Mouse (Mus musculus): ENCODE data around the gene Terf2. TPM values are rescaled to one million over a fixed set of nuclear protein-coding genes. Genes with fewer than 3 reads are reported as not detected.
A peak's percentile ranks its signal among the peaks of the same experiment; 100 is the strongest.
"Not testable (repeated sequence)": the region's sequence is repeated elsewhere in the genome, so short reads cannot be mapped to it uniquely, and the experiment has no call there.

The Terf2 gene
- total RNA-seq, 4 experiments from 2014 or later = 13.1 to 17.6 (median 14.7) TPM

DNA sequence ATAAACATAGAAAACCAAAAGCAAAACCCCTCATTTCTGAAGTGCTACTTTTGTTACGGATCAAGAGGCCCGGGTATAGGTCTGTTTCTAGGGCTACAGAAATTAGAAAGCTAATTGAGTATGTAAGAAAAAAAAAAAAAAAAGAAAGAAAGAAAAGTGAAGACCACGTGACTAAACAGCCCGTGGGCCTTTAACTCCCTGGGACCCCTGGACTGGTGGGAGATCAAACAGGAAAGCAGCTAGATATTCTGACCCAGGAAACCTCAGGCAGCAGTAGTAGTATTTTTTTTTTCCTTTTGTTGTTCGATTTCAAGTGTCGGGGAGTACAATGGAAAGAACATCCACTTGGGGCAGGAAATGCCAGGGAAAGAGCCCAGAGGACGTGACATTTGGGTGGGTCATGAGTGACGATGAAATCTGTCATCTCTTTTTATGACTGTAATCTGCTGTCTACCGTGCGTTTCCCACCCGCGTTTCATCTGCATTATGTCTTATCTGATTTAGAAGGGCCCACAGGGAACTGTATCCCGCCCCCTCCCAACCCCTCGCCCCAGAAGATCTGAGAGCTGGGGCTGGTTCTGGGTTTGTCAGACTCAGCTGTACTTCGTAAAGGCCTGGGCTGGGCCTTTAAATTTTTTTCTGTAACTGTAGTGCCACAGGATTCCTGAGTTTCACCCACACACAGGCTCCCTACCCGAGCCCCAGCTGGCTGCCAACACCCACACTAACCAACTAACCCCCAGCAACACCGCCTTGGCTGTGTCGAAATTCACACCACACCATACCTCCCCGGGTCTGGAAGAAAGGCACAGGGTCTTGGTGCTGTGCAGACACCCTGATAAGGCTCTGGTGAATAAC lies 18.0 kb upstream of the Terf2 start:
- no peak for DNase-seq (ENCODE audit: low spot score in 2 of 2)

DNA sequence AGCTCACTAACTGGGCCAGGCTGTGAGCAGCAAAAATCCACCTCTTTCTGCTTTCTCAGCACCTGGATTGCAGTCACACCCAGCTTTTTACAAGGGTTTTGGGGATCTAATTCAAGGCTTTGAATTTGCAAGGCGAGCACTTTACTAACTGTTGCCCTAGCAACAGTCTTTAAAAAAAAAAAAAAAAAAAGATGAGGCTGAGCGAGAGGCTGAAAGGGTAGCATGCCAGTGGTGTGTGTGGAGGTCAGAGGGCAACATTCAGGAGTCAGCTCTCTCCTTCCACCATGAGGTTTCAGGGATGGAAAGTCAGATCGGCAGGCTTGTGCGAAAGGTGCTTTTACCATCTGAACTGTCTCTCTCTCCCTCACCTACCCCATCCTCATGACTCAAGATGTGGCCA lies 16.9 kb upstream of the Terf2 start:
- no peak for DNase-seq (ENCODE audit: low spot score in 2 of 2)

DNA sequence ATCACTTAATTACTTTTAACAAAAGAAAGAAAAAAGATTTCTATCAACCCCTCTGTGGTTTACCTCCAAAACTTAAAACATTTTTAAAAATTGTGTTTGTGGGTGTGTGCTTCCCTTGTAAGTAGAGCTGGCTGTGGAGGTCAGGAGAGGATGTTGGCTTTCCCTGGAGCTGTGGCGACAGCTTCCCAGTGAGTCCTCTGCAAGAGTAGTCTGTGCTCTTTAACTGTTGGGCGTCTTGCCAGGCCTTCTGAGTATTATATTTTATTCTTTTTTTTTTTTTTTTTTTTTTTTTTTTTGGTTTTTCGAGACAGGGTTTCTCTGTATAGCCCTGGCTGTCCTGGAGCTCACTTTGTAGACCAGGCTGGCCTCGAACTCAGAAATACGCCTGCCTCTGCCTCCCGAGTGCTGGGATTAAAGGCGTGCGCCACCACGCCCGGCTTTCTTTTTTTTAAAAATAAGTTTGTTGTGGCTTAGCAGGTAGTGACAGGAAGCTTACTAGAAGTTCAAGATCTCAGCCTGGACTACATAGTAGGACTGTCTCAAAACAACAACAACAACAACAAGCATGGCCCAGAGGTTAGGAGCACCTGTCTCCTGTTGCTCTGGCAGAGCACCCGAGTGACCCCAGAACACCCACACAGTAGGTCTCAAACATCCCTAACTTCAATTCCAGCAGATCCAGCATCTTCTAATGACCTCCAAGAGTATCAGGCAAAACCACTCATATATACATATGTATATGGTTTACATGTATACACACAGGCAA lies 15.2 kb upstream of the Terf2 start:
- no peak for DNase-seq (ENCODE audit: low spot score in 2 of 2)

DNA sequence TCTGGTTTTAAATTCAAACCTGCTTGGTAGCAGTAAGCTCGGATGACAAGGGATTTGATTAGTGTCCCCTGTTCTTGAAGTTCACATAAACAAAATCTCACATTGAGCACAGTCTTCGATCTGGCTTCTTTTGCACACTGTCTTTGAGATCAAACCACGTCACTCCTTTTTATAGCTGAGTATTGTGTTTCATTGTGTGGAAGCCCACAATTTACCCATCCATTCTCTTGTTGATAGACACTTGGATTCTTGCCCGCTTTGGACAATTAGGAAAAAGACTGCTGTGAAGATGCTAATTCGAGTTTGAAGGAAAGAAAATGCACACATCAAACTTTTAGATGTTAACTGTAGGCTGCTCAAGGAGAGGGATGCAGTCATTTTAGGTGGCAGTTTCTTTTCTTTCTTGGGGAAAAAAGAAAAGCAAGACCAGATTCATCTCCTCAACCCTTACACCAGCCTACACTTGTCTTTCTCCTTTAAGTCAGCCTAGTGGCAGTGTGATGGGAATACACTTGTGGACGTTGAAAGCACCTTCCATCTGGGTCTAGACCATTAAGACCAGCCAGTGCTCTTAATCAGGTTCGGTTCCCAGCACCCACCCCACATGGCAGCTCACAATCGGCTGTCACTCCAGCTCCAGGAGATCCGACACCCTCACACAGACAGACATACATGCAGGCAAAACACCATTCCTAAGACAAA lies 14.4 kb upstream of the Terf2 start:
- DNase-seq (ENCODE audit: low spot score in 2 of 2) = no peak

DNA sequence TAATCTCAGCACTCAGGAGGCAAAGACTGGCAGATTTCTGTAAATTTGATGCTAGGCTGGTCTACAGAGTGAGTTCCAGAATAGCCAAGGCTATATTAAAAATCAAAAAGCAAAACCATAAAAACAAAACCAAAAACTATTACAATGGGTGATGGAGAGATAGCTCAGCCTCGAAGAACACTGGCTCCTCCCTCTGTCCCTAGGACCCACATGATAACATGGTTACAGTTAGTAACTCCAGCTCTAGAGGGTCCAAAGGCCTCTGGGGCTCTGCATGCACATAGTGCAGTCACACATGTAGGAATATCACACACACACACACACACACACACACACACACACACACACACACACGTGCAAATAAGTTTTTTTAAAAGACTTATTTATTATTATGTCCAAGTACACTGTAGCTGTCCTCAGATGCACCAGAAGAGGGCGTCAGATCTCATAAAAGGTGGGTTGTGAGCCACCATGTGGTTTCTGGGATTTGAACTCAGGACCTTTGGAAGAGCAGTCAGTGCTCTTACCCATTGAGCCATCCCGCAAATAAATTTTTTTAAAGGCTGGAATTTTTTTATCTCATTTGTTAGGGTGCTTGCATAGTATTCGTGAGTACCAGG lies 13.6 kb upstream of the Terf2 start:
- no peak for DNase-seq (ENCODE audit: low spot score in 2 of 2)

DNA sequence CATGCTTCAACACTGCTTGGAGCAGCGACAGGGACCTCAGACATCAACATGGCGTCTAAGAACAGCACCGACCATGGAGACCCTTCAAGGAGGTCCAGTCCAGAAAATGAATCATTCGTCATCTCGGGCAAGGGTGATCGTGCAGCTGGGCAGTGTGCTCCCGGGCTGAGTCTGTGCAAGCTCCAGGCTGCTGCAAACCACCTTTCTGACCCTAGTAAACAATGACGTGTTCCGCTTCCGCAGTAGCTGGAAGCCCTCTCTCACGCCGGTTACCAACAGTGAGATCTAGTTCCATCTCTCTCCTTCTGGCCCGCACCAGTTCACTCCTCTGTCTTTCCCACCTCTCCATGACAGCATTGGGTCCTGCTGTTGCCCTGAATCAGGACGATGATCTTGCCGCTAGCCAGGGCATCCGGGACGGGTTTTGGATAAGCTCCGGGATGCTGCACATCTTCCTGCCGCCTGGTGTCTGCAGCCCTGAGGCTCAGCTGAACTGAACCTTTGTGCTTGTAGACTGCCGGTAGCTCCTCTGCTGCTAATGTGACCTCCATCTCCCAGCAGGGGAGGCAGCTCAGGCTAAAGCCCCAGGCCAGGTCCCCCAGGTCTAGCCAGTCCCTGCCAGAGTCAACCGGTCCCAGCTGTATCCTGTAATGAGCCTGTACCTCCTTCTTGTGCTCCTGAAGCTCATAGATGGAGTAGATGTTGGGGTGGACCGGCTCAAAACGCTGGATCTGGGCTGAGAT lies 12.8 kb upstream of the Terf2 start:
- DNase-seq (ENCODE audit: low spot score in 2 of 2) = no peak

DNA sequence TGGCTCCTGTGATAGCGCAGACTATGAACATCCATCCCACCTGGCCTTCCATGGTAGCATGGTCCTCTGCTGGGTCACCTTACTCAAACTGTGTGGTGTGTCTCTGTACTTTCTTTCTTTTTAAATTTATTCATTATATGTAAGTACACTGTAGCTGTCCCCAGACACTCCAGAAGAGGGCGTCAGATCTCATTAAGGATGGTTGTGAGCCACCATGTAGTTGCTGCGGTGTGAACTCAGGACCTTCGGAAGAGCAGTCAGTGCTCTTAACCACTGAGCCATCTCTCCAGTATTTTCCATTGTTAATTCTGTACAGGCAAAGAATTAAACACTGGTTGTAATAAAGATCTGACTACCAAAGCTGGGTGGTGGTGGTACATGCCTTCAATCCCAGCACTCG lies 11.7 kb upstream of the Terf2 start:
- not testable (repeated sequence) for DNase-seq (ENCODE audit: low spot score in 2 of 2)

DNA sequence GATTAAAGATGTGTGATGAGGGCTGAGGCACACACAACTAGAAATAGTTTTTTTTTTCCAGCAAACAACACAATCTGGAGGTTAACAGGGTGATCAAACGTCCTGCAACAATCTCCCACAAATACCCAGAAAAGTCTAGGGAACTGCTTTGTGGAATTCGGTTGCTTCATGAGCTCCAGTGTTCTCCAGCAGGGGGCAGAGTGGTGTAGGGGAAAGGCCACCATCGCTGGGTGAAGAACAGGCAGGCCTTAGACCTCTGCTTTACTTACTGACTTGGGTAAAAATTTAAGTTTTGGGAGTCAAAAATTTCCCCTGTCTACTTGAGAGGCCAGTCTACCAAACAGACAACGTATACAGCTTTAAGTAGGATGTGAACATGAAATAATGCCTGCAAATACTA lies 8.2 kb upstream of the Terf2 start:
- DNase-seq (ENCODE audit: low spot score in 2 of 2) = peak; percentile 51 to 62

DNA sequence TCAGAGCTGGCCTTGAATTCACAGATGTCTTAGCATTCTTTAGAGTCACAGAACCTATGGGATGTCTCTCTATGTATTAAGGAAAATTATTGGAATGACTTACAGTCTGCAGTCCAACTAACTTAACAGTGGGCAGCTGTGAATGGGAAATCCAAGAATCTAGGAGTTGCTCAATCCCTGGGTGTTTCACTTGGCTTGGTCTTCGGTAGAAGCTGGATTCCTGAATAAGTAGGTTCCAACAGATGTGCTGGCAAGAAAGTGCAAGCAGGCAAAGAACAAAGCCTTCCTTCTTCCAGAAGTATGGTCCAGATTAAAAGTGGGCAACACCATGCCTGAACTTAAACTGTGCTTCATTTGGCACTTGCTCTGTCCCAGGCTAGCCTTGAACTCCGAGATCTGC lies 4.3 kb upstream of the Terf2 start:
- DNase-seq (ENCODE audit: low spot score in 2 of 2) = no peak

DNA sequence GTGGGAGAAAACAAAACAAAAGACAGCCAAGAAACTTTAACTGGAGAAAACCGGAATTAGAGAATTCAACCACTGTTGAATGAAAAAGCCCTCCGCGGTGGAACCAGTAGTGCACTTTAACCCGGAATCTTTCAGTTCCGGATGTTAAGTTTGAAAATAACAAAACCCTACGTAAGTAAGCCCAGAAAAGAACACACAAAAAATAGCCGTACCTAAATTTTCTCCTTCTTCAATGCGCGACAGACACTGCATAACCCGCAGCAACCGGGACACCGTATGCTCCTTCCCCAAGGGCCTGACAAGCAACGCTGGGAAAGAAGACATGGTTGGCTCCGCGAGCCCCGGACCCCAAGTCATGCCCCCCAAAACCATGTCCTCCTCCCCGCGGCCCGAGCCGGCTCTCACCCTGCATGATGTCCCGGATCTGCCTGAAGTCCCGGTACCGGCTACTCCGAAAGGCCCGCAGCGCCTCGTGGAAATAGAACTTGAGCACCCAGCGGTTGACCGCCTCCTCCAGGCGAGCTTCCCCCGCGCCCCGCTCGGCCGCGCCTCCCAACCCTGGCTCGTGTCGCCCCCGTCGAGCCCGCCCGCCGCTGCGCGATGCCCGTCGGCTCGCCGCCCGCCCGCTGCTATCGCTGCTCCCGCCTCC lies 506 bp downstream of the Terf2 start:
- DNase-seq (ENCODE audit: low spot score in 2 of 2) = no peak

DNA sequence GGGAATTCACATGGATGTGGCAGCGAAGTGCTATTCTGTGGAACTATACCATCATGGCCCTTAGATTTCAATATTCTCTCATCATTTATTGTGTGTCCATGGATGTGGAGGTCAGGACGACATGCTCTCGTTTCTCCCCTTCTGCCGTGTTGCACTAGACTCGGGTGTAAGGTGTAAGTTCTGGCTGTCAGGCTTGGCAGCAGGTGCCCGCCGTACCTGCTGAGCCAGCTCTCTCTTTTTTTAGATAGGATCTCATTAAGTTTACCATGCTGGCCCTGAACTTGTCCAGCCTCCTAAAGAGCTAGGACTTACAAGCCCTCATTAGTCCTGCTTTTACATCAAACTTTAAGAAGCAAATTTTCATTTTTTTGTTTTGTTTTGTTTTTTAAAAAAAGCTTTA lies 5.8 kb downstream of the Terf2 start:
- DNase-seq (ENCODE audit: low spot score in 2 of 2) = peak; percentile 30 to 59

DNA sequence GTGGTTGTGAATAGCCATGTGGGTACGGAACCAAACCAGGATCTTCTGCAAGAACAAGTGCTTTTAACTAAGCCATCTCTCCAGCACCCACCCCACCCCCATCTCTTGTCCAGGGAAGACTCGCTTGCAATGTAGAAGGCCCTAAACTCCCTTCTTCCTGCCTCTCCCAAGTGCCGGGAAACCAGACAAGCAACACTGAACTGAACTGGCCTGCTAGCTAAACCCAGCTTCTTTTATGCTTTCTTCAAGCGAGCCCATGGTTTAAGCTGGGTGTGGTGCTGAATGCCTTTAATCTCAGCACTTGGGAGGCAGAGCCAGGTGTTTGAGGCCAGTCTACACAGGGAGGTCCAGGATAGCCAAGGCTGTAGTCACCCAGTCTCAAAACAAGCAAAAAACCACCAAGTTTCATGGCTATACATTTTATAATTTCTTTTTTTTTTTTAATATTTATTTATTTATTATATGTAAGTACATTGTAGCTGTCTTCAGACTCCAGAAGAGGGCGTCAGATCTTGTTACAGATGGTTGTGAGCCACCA lies 7.8 kb downstream of the Terf2 start:
- DNase-seq (ENCODE audit: low spot score in 2 of 2) = no peak

DNA sequence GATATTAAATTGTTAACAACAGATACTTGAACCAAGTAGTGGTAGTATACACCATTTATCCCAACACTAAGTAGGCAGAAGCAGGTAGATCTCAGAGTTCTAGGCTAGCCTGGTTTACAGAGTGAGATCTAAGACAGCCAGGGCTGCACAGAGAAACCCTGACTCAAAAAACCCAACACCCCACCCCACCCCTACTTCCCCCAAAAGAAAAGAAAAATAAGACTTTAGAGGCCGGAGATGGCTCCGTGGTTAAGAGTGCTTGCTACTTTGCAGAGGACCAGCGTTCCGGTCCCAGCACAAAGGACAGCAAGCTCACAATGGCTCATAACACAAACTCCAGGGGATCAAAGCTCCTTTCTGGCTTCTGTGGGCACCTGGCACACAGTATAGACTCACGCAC lies 10.3 kb downstream of the Terf2 start:
- no peak for DNase-seq (ENCODE audit: low spot score in 2 of 2)

DNA sequence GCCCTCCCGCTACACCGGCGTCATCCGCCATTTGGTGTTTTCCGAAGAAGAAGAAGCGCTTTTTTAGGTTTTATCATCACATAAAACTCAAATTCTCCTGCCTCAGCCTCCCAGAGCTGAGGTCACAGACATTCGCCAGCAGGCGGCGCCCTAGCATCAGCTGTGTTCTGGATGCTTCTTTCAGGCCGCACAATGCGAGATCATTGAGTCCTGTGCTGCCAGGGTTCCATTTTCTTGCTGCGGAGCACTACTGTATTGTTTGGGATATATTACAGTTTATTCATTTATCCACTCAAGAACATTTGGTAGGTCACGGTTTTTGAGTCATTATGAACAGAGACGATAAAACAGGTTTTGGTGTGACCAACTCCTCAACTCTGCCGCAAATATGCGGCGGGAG lies 11.0 kb downstream of the Terf2 start:
- DNase-seq (ENCODE audit: low spot score in 2 of 2) = no peak

DNA sequence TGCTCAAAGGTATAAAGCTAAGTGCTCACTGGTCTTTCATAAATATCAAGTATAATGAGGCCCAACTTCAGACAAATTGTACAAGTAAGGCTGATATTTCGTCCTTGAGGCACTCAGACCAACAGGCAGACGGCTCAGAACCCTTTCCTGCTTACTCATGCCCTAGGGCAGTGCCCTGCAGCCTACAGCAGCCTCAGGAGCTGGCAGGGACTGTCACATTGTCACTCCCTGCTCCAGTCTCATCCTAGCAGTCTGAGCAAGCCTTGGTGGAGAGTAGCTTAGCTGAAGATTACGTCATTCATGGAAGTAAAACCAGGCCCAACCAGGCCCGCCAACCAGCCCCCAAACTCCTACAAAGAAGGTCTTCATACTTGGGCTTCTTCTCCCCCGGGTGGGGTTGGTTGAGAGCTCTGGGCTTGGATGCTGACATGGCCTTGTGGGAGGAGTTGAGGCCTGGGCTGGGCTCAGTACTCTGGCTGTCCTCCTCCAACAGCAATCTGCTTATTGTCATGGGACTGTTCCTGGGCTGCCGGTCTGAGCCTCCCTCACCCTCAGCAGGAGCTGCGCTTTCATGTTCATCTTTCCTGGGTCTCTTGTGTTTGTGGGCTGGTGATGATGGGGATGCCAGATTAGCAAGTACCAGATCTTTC lies 20.0 kb downstream of the Terf2 start:
- DNase-seq (ENCODE audit: low spot score in 2 of 2) = no peak

DNA sequence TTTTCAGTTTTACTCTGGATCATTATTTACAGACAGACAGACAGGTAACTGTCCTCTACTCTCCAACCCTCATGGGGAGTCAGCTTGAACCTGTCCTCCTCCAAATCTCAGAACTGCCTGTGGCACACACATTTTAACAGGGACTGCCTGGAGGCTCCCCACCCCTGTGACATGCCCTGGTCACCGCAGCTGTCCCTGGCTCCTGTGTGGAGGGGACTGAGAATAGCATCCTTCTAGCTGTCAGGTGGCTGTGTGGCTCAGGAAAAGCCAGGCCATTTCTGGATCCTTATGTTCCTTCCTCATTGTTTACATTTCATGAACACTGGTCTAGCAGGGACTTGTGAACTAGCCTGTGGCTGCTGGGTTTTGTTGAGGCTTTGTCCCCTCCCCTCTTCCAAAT lies 22.2 kb downstream of the Terf2 start:
- DNase-seq (ENCODE audit: low spot score in 2 of 2) = no peak

DNA sequence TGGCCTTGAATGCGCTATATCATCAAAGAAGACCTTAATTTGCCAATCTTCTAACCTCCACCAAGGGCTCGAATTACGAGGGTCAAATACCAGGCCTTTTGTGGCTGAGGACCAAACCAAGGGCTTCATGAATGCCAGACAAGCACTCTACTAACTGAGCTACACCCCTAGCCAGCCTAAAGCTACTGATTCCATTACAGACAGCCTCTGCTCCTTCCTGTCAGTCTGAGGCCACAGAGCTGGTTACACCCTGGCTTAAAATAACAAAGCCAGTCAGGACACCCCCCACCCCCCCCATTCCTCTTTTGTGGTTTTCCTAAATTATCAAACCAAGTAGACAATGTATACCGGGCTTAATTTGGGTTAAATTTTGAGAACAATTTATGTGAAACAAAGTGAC lies 22.6 kb downstream of the Terf2 start:
- no peak for DNase-seq (ENCODE audit: low spot score in 2 of 2)

DNA sequence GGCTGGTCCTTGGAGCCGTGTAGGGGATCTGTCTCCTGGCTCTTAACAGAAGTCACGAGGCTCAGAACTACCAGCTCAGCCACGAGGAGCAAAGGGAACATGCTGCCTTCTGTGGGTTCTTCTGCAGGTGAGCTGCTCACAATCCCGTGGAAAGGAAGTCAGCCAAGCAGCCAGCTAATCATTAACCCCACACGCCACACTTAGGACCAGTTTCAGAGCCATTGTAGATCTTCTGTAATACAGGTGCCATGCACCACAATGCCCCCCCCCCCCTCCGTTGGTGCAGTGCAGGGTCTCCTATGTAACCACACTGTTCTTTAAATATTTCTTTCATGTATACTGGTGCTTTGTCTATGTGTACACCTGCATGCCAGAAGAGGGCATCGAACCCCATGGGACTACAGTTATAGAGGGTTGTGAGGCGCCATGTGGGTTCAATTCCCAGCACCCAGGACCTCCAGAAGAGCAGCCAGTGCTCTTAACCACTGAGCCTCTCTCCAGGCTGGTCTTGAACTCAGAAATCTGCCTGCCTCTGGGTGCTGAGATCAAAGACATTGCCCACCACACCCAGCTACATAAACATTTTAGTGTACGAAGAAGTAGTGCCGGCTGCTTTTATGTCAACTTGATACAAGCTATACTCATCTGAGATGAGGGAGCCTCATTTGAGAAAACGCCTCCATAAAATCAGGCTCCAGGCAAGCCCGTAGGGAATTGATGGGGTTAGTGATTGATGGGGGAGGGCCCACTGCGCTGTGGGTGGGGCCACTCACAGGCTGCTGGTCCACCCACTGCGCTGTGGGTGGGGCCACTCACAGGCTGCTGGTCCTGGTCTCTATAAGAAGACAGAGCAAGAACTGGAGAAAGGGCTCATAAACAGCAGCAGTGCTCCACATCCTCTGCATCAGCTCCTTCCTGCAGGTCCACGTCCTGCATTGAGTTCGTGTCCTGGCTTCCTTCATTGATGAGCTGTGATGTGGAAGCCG lies 30.5 kb downstream of the Terf2 start, which contains the start of gene Tmed6:
Gene Tmed6, minus strand, starts transcription at position 134 of the 986 bp plus-strand sequence.
- no peak for DNase-seq (ENCODE audit: low spot score in 2 of 2)
